Mouse (Mus musculus) megakaryocyte progenitor cell, adult 5-6 weeks (primary cell): ENCODE results near the gene Hacd4. TPM values are rescaled to one million over a fixed set of nuclear protein-coding genes. Genes with fewer than 3 reads are reported as not detected.

Experiments
- ATAC-seq: replicated peaks from 2 replicates; pipeline ENCODE4 v1.8.0; 2016; ENCODE audit warnings: mild to moderate bottlenecking, moderate TSS enrichment, inconsistent platforms; ENCODE audit not compliant: poor library complexity
- total RNA-seq, 2 experiments: library from RNA; stranded (forward) in 1 of 2; stranded (reverse) in 1 of 2; fragments of 157-497, 149-512 nt in 1 of 2; fragments of 200-1000 nt in 1 of 2; gene quantifications; 2 replicates each; pipeline versions ENCODE4 v1.2.3 to v1.2.4; 2015 to 2017

Gene Hacd4
- total RNA-seq, 2 experiments from 2014 or later = 2.0 to 6.4 TPM

- no peak for ATAC-seq
Measured at GRCm38 (mm10) chr4:88436593-88437165, 2.0 kb downstream of the Hacd4 start.

- ATAC-seq = peak; percentile 87
Measured at GRCm38 (mm10) chr4:88432412-88433024, 6.2 kb downstream of the Hacd4 start.

GRCm38 (mm10) chr4:88427630-88428239 is 11.0 kb downstream of the Hacd4 start:
- no peak for ATAC-seq

- no peak for ATAC-seq
Measured at GRCm38 (mm10) chr4:88424563-88424962, 14.2 kb downstream of the Hacd4 start.

- peak; percentile 73 for ATAC-seq
Measured at GRCm38 (mm10) chr4:88419378-88419777, 19.4 kb downstream of the Hacd4 start.

- ATAC-seq = peak; percentile 73
Measured at GRCm38 (mm10) chr4:88415017-88415416, 23.7 kb downstream of the Hacd4 start.

GRCm38 (mm10) chr4:88412331-88412730 is 26.4 kb downstream of the Hacd4 start:
- no peak for ATAC-seq

- no peak for ATAC-seq
Measured at GRCm38 (mm10) chr4:88409279-88409678, 29.4 kb downstream of the Hacd4 start.

- ATAC-seq = peak; percentile 99
Measured at GRCm38 (mm10) chr4:88406887-88407696, 31.6 kb downstream of the Hacd4 start.

- no peak for ATAC-seq
Measured at GRCm38 (mm10) chr4:88402884-88403283, 35.8 kb downstream of the Hacd4 start.

- ATAC-seq = no peak
Measured at GRCm38 (mm10) chr4:88400992-88401313, 37.8 kb downstream of the Hacd4 start.

- no peak for ATAC-seq
Measured at GRCm38 (mm10) chr4:88400302-88400991, 38.3 kb downstream of the Hacd4 start.

- no peak for ATAC-seq
Measured at GRCm38 (mm10) chr4:88396995-88397521, 41.7 kb downstream of the Hacd4 start.

GRCm38 (mm10) chr4:88395717-88396116 is 43.0 kb downstream of the Hacd4 start:
- ATAC-seq = peak; percentile 92

- ATAC-seq = peak; percentile 64
Measured at GRCm38 (mm10) chr4:88390596-88390995, 48.1 kb downstream of the Hacd4 start.

- peak; percentile 57 for ATAC-seq
Measured at GRCm38 (mm10) chr4:88390036-88390435, 48.7 kb downstream of the Hacd4 start.

- ATAC-seq = no peak
Measured at GRCm38 (mm10) chr4:88372293-88373224, 66.2 kb downstream of the Hacd4 start.

GRCm38 (mm10) chr4:88370819-88371218 is 67.9 kb downstream of the Hacd4 start:
- ATAC-seq = no peak

- no peak for ATAC-seq
Measured at GRCm38 (mm10) chr4:88369951-88370350, 68.8 kb downstream of the Hacd4 start.

- ATAC-seq = no peak
Measured at GRCm38 (mm10) chr4:88357431-88357830, 81.3 kb downstream of the Hacd4 start.
